Mouse (Mus musculus): ENCODE measurements around the gene Iqcd.

- TF ChIP-seq CTCF (IDR thresholded peaks at IDR 0.05; ENCODE audit: low read depth): no peak
- TF ChIP-seq EP300 (IDR thresholded peaks at IDR 0.05; ENCODE audit: low read depth): no peak
Measured at GRCm38 (mm10) chr5:120560129-120560615, 28.6 kb upstream of the Iqcd start.

All from liver, embryonic 14.5 days (tissue).